Mouse (Mus musculus) MEL (cell line): ENCODE measurements at regions not wholly inside any gene's neighbourhood (a gene's known extent, or its start where the extent isn't known, plus 50 kb on each side); places are given as distances from the start of the nearest gene placed in this dataset.

Source experiments
- DNase-seq: peaks from one replicate; pipeline ENCODE4 v3.0.0; 2011; ENCODE audit warnings: low read depth, low spot score
- H3K27ac ChIP-seq: 2 replicates; pipeline ENCODE4 v1.5.1; 2012; ENCODE audit warnings: low read depth, mild to moderate bottlenecking, control low read depth, low read length, moderate library complexity; ENCODE audit not compliant: control insufficient read depth
- H3K27me3 ChIP-seq, 2 experiments: fragments of 150-350 bp in 1 of 2; sonication (generic) in 1 of 2; 2 replicates each; pipeline ENCODE4 v1.6.1; 2012; ENCODE audit warnings: low read length in 2 of 2, mild to moderate bottlenecking in 2 of 2, improper control_type of control experiment in 1 of 2, moderate library complexity in 1 of 2; ENCODE audit not compliant: insufficient read depth in 2 of 2, control insufficient read depth in 1 of 2
- H3K36me3 ChIP-seq, 2 experiments: 2 replicates each; pipeline ENCODE4 v1.6.1; 2012 to 2014; ENCODE audit warnings: low read length in 2 of 2, improper control_type of control experiment in 1 of 2, inconsistent platforms in 1 of 2, mild to moderate bottlenecking in 1 of 2; ENCODE audit not compliant: insufficient read depth in 2 of 2, control insufficient read depth in 1 of 2
- H3K4me1 ChIP-seq, 2 experiments: fragments of 150-350 bp in 1 of 2; sonication (generic) in 1 of 2; 2 replicates each; pipeline ENCODE4 v1.6.1; 2012; ENCODE audit warnings: low read length in 2 of 2, improper control_type of control experiment in 1 of 2, mild to moderate bottlenecking in 1 of 2; ENCODE audit not compliant: insufficient read depth in 2 of 2, control insufficient read depth in 1 of 2
- H3K4me3 ChIP-seq, 2 experiments: fragments of 150-350 bp in 1 of 2; sonication (generic) in 1 of 2; 2 replicates each; pipeline ENCODE4 v1.5.1; 2012; ENCODE audit warnings: low read depth in 2 of 2, low read length in 2 of 2, mild to moderate bottlenecking in 2 of 2, moderate library complexity in 2 of 2, control low read depth in 1 of 2, improper control_type of control experiment in 1 of 2; ENCODE audit not compliant: control insufficient read depth in 1 of 2, insufficient read depth in 1 of 2
- H3K79me2 ChIP-seq: 2 replicates; pipeline ENCODE4 v1.6.1; 2012; ENCODE audit warnings: mild to moderate bottlenecking, low read length, moderate library complexity; ENCODE audit not compliant: control insufficient read depth, poor library complexity, insufficient read depth
- H3K9ac ChIP-seq: 2 replicates; pipeline ENCODE4 v1.6.1; 2012; ENCODE audit warnings: low read depth, mild to moderate bottlenecking, control low read depth, low read length, moderate library complexity; ENCODE audit not compliant: control insufficient read depth, poor library complexity, severe bottlenecking
- H3K9me3 ChIP-seq: fragments of 150-350 bp; sonication (generic); replicated peaks from 2 replicates; pipeline ENCODE4 v1.6.1; 2012; ENCODE audit warnings: mild to moderate bottlenecking, low read length, improper control_type of control experiment, moderate library complexity; ENCODE audit not compliant: insufficient read depth
- CHD1 ChIP-seq: IDR thresholded peaks from 2 replicates; pipeline ENCODE4 v1.6.1; 2012; ENCODE audit warnings: low read depth, mild to moderate bottlenecking, inconsistent platforms, low read length, improper control_type of control experiment
- CHD2 ChIP-seq: IDR thresholded peaks from 2 replicates; pipeline ENCODE4 v1.6.1; 2011; ENCODE audit warnings: low read length, improper control_type of control experiment
- CTCF ChIP-seq, 3 experiments: IDR thresholded peaks in 2 of 3; conservative IDR thresholded peaks in 1 of 3; 2 replicates each; pipeline ENCODE4 v1.5.1; 2011 to 2012; ENCODE audit warnings: low read length in 3 of 3, low read depth in 2 of 3, mild to moderate bottlenecking in 2 of 3, improper control_type of control experiment in 1 of 3, inconsistent platforms in 1 of 3, mixed read lengths in 1 of 3, moderate library complexity in 1 of 3; ENCODE audit not compliant: control insufficient read depth in 1 of 3, insufficient read depth in 1 of 3, poor library complexity in 1 of 3, severe bottlenecking in 1 of 3
- E2F4 ChIP-seq: IDR thresholded peaks from 2 replicates; pipeline ENCODE4 v1.6.1; 2011; ENCODE audit warnings: low read depth, low read length, improper control_type of control experiment, borderline replicate concordance
- ETS1 ChIP-seq: IDR thresholded peaks from 2 replicates; pipeline ENCODE4 v1.6.1; 2012; ENCODE audit warnings: low read depth, mild to moderate bottlenecking, inconsistent platforms, low read length, improper control_type of control experiment, moderate library complexity
- KAT2A ChIP-seq: conservative IDR thresholded peaks from 2 replicates; pipeline ENCODE4 v1.6.1; 2012; ENCODE audit warnings: low read depth, low read length, improper control_type of control experiment, inconsistent platforms
- MAFK ChIP-seq: IDR thresholded peaks from 2 replicates; pipeline ENCODE4 v1.6.1; 2011; ENCODE audit warnings: low read depth, mild to moderate bottlenecking, low read length, improper control_type of control experiment, borderline replicate concordance
- MAX ChIP-seq: IDR thresholded peaks from 2 replicates; pipeline ENCODE4 v1.6.1; 2011; ENCODE audit warnings: low read length, improper control_type of control experiment
- MEF2A ChIP-seq: IDR thresholded peaks from 2 replicates; pipeline ENCODE4 v1.6.1; 2014; ENCODE audit warnings: low read depth, mild to moderate bottlenecking, inconsistent platforms, low read length, improper control_type of control experiment; ENCODE audit not compliant: poor library complexity, insufficient replicate concordance, severe bottlenecking; ENCODE audit errors: extremely low read depth
- NELFE ChIP-seq: IDR thresholded peaks from 2 replicates; pipeline ENCODE4 v1.6.1; 2011; ENCODE audit warnings: low read depth, low read length, improper control_type of control experiment
- POLR2A ChIP-seq, 2 experiments: IDR thresholded peaks; 2 replicates each; pipeline ENCODE4 v1.6.1; 2011 to 2012; ENCODE audit warnings: low read length in 2 of 2, mild to moderate bottlenecking in 2 of 2, control low read depth in 1 of 2, improper control_type of control experiment in 1 of 2, low read depth in 1 of 2, moderate library complexity in 1 of 2; ENCODE audit not compliant: control insufficient read depth in 1 of 2, insufficient read depth in 1 of 2, poor library complexity in 1 of 2
- SMC3 ChIP-seq: IDR thresholded peaks from 2 replicates; pipeline ENCODE4 v1.6.1; 2011; ENCODE audit warnings: low read depth, low read length, improper control_type of control experiment
- TCF12 ChIP-seq: IDR thresholded peaks from 2 replicates; pipeline ENCODE4 v1.6.1; 2014; ENCODE audit warnings: low read depth, mild to moderate bottlenecking, inconsistent platforms, low read length, improper control_type of control experiment, moderate library complexity
- UBTF ChIP-seq: IDR thresholded peaks from 2 replicates; pipeline ENCODE4 v1.6.1; 2012; ENCODE audit warnings: low read depth, mild to moderate bottlenecking, inconsistent platforms, low read length, improper control_type of control experiment, moderate library complexity, borderline replicate concordance; ENCODE audit not compliant: insufficient read depth
- USF1 ChIP-seq: IDR thresholded peaks from 2 replicates; pipeline ENCODE4 v1.6.1; 2014; ENCODE audit warnings: low read depth, mild to moderate bottlenecking, inconsistent platforms, low read length, improper control_type of control experiment, moderate library complexity
- USF2 ChIP-seq, 2 experiments: IDR thresholded peaks; 2 replicates each; pipeline ENCODE4 v1.6.1; 2011 to 2012; ENCODE audit warnings: improper control_type of control experiment in 2 of 2, low read length in 2 of 2, borderline replicate concordance in 1 of 2, inconsistent platforms in 1 of 2, low read depth in 1 of 2, mild to moderate bottlenecking in 1 of 2; ENCODE audit not compliant: insufficient read depth in 1 of 2
- ZKSCAN1 ChIP-seq: IDR thresholded peaks from 2 replicates; pipeline ENCODE4 v1.6.1; 2012; ENCODE audit warnings: low read depth, mild to moderate bottlenecking, inconsistent platforms, low read length, improper control_type of control experiment, moderate library complexity
- ZMIZ1 ChIP-seq: IDR thresholded peaks from 2 replicates; pipeline ENCODE4 v1.6.1; 2012; ENCODE audit warnings: low read depth, mild to moderate bottlenecking, inconsistent platforms, low read length, improper control_type of control experiment, moderate library complexity
- ZNF384 ChIP-seq: IDR thresholded peaks from 2 replicates; pipeline ENCODE4 v1.6.1; 2012; ENCODE audit warnings: low read depth, mild to moderate bottlenecking, inconsistent platforms, low read length, improper control_type of control experiment

DNA sequence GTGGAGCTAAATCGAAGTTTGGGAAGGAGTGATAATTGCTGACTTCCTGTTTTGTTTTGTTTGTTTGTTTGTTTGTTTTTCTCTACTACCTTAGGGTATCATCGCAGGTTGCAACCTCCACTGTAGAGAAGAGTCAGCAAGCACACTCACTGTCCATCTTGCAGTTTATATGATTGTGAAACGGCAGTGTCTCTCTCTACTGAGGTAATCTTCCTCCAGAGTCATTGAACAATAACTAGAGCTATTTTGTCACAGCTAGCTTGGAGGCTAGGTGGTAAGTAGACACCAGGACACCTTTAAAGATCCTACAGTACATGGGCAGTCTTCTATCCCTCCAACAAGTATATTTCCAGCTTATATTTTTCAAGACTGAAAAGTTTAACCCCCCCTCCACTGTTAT lies 82.0 kb upstream of the Dazl start:
- Histone ChIP-seq H3K27ac (no peak overlapping the region), H3K4me3 (no peak overlapping the region), H3K27me3 (no peaks in the 10 kb centered on the region), H3K9me3 (no peaks in the 10 kb centered on the region), H3K4me1 (no peaks in the 10 kb centered on the region), H3K36me3 (no peaks in the 10 kb centered on the region), H3K9ac (no peak overlapping the region), H3K79me2 (no peaks in the 10 kb centered on the region)
- TF ChIP-seq USF1 = no peak
- TF ChIP-seq CTCF (IDR thresholded peaks at IDR 0.05 in 2 of 3, conservative IDR thresholded peaks at IDR 0.05 in 1 of 3; ENCODE audit: control insufficient read depth in 1 of 3, insufficient read depth in 1 of 3, low read depth in 2 of 3, low read length in 3 of 3, poor library complexity in 1 of 3, severe bottlenecking in 1 of 3) = no peak
- TF ChIP-seq TCF12 = no peak
- TF ChIP-seq NELFE = no peak
- TF ChIP-seq CHD2 = no peak
- DNase-seq = no peak

DNA sequence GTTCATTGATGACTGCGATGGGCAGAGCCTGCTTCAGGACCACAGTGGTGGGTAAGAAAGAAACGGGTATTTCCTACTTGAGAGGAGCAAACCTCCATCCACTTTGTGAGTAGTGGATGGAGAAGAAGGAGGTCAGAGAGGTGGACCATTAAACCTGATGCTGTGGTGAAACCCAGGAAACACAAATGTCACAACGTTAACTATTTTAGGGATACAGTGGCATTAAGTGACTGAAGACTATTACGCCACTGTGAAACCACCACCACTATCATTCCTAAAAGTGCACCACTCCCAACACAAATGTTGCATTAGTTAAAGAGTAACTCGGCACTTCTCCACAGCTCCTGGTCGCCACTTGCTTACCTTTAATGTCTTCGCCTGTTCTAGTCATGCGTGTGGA lies 83.3 kb upstream of the Dazl start:
- no peak for TF ChIP-seq KAT2A
- no peak for TF ChIP-seq POLR2A (IDR thresholded peaks at IDR 0.05; ENCODE audit: control insufficient read depth in 1 of 2, insufficient read depth in 1 of 2, low read depth in 1 of 2, low read length in 2 of 2, poor library complexity in 1 of 2)
- TF ChIP-seq E2F4 = no peak
- TF ChIP-seq ZKSCAN1 = no peak
- no peak for TF ChIP-seq MEF2A
- TF ChIP-seq MAFK = no peak
- TF ChIP-seq USF1 = no peak
- no peak for TF ChIP-seq CTCF (IDR thresholded peaks at IDR 0.05 in 2 of 3, conservative IDR thresholded peaks at IDR 0.05 in 1 of 3; ENCODE audit: control insufficient read depth in 1 of 3, insufficient read depth in 1 of 3, low read depth in 2 of 3, low read length in 3 of 3, poor library complexity in 1 of 3, severe bottlenecking in 1 of 3)
- no peak for TF ChIP-seq ZNF384
- TF ChIP-seq UBTF = no peak
- no peak for TF ChIP-seq ZMIZ1
- TF ChIP-seq CHD1 = no peak
- no peak for TF ChIP-seq SMC3
- TF ChIP-seq ETS1 = no peak
- TF ChIP-seq MAX = no peak
- no peak for TF ChIP-seq USF2 (IDR thresholded peaks at IDR 0.05; ENCODE audit: borderline replicate concordance in 1 of 2, insufficient read depth in 1 of 2, low read depth in 1 of 2, low read length in 2 of 2)
- no peaks in the 10 kb centered on the region for H3K27me3 ChIP-seq
- H3K4me1 ChIP-seq = no peaks in the 10 kb centered on the region
- H3K36me3 ChIP-seq = no peaks in the 10 kb centered on the region
- no peaks in the 10 kb centered on the region for H3K79me2 ChIP-seq
- no peak overlapping the region for H3K9ac ChIP-seq
- H3K9me3 ChIP-seq = no peaks in the 10 kb centered on the region
- DNase-seq = no peak
- H3K4me3 ChIP-seq = no peak overlapping the region
- H3K27ac ChIP-seq = no peak overlapping the region
